Mouse (Mus musculus) monocyte, adult 2 months (primary cell): ENCODE measurements around the gene Tff2.

Experiments
- DNase-seq, 2 experiments: peaks; one replicate each; pipeline ENCODE4 v3.0.0; 2022; ENCODE audit warnings: low spot score in 2 of 2, low read depth in 1 of 2

The Tff2 gene

GRCm38 (mm10) chr17:31144040-31145037 is at the start of gene Tff2:
TSS of gene Tff2 (minus strand) at chr17:31144282.
- DNase-seq = no peak

DNA sequence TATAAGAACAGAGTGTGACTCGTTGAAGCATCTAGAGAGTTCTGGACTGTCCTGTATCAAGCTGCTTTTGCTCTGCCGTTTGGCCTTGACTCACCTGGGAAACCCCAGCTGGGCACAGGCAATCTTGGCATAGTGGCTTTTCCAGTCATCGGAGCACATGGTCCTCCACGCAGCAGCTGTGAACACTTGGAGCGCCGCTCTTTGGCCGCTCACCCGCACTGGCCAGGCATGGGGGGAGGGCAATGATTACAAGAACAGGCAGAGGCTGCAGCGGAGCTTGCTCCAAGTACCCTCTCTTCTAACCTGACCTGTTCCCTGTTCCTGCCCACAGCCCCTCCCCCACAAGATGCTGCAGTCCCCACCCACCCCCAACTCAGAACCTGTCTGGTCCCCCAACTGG is 49.3 kb upstream of the Tff2 start:
- no peak for DNase-seq

DNA sequence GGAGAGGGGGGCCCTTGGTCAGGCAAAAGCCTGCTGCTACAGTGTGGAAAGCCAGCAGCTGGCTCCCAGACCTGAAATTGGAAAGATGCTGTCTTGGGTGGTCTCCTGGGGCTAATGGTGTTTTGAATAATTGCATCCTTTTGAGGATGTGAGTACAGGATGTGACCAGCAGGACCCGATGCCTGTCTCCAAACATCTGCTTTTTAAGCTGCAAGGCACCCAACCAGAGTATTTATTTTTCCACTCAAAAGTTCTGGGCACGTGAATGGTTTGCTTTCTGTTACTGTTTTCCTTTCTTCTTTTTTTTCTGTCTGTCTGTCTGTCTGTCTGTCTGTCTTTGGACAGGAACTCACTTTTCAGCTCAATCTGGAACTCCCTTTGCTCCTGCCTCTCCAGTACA is 48.6 kb upstream of the Tff2 start:
- DNase-seq = no peak

GRCm38 (mm10) chr17:31191825-31192224 is 47.7 kb upstream of the Tff2 start:
- DNase-seq = no peak

- DNase-seq = peak in 1 of 2 experiments; percentile 36
Observed at GRCm38 (mm10) chr17:31187370-31187769, 43.3 kb upstream of the Tff2 start.

DNA sequence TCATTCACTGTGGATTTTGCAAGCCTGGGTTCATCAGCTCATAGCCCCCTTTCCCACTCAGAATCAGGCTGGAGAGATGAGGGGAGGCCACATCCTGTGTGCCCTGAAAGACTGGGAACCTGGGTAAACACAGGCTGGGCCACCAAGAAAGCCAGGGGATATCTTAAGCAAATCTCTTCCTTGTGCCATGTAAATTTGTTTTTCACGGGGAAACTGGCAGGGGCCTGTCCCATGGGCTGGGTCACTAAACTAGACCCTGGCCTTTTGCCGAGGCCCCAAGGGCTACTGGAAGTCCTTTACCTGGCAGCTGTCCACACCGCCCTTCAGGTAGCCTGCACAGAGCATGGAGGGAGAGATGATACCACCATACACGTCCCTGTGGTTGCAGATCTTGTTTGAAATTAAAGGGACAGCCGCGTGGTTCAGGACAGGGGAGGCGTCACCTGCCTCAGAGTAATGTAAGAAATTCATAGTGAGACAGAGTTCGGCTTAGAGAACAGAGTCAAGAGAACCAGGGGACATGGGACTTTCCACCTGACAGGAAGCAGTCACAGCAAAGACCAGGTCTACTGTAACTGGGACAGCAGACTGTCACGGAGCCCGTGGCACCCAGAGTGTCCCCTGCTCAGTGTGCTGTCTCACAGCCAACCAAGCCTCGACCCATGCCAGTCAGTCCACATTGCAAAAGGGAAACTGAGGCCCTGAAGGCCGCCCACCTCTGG is 40.3 kb upstream of the Tff2 start:
- no peak for DNase-seq

GRCm38 (mm10) chr17:31183180-31183974 is 39.3 kb upstream of the Tff2 start:
- DNase-seq = no peak

- DNase-seq = no peak
Observed at GRCm38 (mm10) chr17:31181490-31181889, 37.4 kb upstream of the Tff2 start.

- DNase-seq = no peak
Observed at GRCm38 (mm10) chr17:31176321-31176720, 32.2 kb upstream of the Tff2 start.

- DNase-seq = no peak
Observed at GRCm38 (mm10) chr17:31169796-31170195, 25.7 kb upstream of the Tff2 start.

DNA sequence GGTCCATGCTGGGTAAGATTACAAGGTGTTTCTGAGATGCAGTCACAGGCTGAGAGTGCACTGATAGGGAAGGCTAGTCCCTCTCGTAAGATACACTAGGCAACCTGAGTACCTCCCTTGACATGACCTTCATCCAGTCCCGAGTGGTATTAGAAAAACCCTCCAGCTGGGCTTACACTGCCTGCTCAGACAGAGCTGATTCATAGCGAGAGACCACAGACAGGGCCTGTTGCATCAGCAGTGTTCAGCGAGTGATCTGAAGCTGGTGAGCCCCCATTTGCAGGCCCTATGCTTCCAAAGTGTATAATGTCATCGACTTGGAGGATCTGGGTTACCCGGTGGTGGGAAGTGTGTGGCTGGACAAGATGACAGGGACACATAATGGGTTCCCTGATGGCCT is 21.0 kb upstream of the Tff2 start, which contains the start of gene Tff1:
Tff1 (minus strand) TSS at position 151 of the 400 bp plus-strand sequence.
- DNase-seq = no peak

DNA sequence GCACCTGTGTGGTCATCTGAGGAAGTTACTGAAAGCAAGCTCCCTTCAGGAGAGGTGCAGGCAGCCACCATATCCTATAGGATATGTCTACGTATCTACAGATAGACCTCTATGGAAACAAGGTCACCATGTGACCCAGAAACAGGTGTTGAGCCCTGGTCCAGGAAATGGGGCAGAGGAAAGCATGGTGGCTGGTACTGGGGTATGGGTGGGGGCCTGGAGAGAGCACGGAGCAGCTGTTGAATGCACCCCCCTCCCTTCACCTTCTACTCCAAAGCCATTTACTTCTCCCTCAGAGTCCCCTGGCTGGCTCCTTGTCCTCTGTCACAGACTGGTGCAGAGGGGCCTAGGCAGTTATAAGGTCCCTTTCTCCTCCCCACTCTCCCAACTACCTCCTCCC is 19.7 kb upstream of the Tff2 start:
- no peak for DNase-seq

GRCm38 (mm10) chr17:31162607-31163006 is 18.5 kb upstream of the Tff2 start:
- no peak for DNase-seq

- no peak for DNase-seq
Observed at GRCm38 (mm10) chr17:31160291-31160690, 16.2 kb upstream of the Tff2 start.

GRCm38 (mm10) chr17:31157921-31158320 is 13.8 kb upstream of the Tff2 start:
- no peak for DNase-seq

- no peak for DNase-seq
Observed at GRCm38 (mm10) chr17:31153785-31154184, 9.7 kb upstream of the Tff2 start.

DNA sequence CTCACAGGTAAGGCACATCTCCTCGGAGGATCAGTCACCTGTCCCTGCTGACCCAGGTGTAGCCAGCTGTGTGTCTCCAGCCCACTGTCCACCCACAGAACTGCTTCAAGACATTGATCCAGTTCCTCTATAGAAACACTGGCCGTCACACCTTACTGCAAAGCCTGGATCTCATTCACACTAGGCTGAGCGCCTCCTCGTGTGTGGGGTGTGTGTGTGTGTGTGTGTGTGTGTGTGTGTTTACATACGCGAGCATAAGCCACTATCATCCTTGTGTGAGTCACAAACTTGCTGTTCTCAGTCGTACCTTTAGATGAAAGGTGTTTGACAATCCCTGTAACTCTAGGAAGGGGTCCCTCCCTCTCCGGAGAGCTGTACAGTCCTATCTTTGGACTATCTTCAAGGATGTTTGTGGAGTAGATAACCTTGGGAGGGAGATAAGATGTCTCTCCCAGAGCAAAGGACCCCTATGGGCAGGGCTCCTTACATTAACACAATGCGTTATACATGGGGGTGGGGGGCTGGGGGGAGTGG is 9.0 kb upstream of the Tff2 start:
- no peak for DNase-seq

GRCm38 (mm10) chr17:31152512-31152911 is 8.4 kb upstream of the Tff2 start:
- DNase-seq = no peak

DNA sequence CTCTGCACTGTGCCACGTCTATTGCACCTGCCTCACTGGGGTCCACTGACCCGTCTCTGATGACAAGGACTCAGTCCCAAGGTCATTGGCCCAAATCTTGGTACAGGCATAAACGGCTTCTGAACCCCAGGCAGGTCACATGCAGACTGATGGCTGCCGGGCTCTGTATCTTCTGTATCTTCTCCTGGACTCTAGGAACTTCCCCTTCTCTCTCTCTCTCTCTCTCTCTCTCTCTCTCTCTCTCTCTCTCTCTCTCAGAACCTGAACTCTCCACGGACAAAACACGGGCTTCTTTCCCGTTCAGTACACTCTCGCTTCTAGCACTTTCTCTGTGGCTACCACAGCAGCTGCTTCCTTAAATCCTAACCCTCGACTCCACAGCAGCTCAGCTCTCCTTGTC is 1.9 kb upstream of the Tff2 start:
- no peak for DNase-seq

- no peak for DNase-seq
Observed at GRCm38 (mm10) chr17:31142116-31142515, 2.0 kb downstream of the Tff2 start.

DNA sequence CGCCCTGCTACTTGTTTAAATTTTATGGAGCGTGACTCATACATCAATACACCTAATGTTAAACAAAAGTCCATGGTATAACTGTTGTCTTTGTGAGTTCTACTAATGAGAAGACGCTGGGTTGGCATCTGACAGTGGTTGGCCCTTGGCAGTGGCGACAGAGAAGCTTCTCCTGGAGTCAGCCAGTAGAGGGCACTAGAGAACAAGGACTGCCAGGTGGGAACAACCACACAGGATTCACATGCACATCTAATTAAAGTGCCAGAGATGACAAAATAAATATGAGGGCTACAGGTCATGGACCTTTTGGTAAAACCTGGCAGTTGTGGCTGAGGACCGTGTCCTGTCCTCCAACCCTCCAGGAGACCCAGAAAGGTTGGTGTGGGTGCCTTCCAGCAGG is 5.7 kb downstream of the Tff2 start:
- DNase-seq = peak in 1 of 2 experiments; percentile 31
